Mouse (Mus musculus): ENCODE results near the gene Mrps18b.

Gene Mrps18b

GRCm38 (mm10) chr17:35873774-35874519 is 42.2 kb downstream of the Mrps18b start:
- DNase-seq, result peak; percentile 85

- no peak for DNase-seq
Measured at GRCm38 (mm10) chr17:35870884-35871696, 45.1 kb downstream of the Mrps18b start.

- DNase-seq, result peak; percentile 35
Measured at GRCm38 (mm10) chr17:35870151-35870883, 45.9 kb downstream of the Mrps18b start.

- DNase-seq, result no peak
Measured at GRCm38 (mm10) chr17:35869346-35870067, 46.7 kb downstream of the Mrps18b start.

GRCm38 (mm10) chr17:35868961-35869345 is 47.2 kb downstream of the Mrps18b start:
- DNase-seq, result no peak

- no peak for DNase-seq
Measured at GRCm38 (mm10) chr17:35868165-35868820, 47.9 kb downstream of the Mrps18b start.

GRCm38 (mm10) chr17:35866911-35867890 is 49.0 kb downstream of the Mrps18b start:
- DNase-seq, result no peak

GRCm38 (mm10) chr17:35866281-35866831 is 49.8 kb downstream of the Mrps18b start:
- DNase-seq, result peak; percentile 52

- peak; percentile 41 for DNase-seq
Measured at GRCm38 (mm10) chr17:35865481-35866280, 50.5 kb downstream of the Mrps18b start, which contains the start of gene Ppp1r18. Gene Ppp1r18 (plus strand): TSS chr17:35865593.

GRCm38 (mm10) chr17:35864832-35865353 is 51.3 kb downstream of the Mrps18b start:
- DNase-seq, result no peak

- peak; percentile 95 for DNase-seq
Measured at GRCm38 (mm10) chr17:35861198-35861857, 54.9 kb downstream of the Mrps18b start, which contains the start of gene Nrm. Gene Nrm (plus strand): TSS chr17:35861318.

GRCm38 (mm10) chr17:35860831-35861197 is 55.4 kb downstream of the Mrps18b start:
- no peak for DNase-seq
